Mouse (Mus musculus) megakaryocyte, embryonic 14.5 days (primary cell): ENCODE measurements around the gene Hoxa2. TPM values are rescaled to one million over a fixed set of nuclear protein-coding genes. Genes with fewer than 3 reads are reported as not detected.

ENCODE experiments used
- H3K27me3 ChIP-seq: replicated peaks from 2 replicates; pipeline ENCODE3; 2012; ENCODE audit warnings: inconsistent platforms
- H3K36me3 ChIP-seq: replicated peaks from 2 replicates; pipeline ENCODE3; 2012; ENCODE audit warnings: low read length, inconsistent platforms, mixed read lengths
- H3K4me1 ChIP-seq: 2 replicates; pipeline ENCODE4 v1.6.1; 2012; ENCODE audit warnings: inconsistent platforms
- H3K4me3 ChIP-seq: replicated peaks from 2 replicates; pipeline ENCODE3; 2012; ENCODE audit warnings: moderate library complexity, mild to moderate bottlenecking, inconsistent platforms
- H3K9me3 ChIP-seq: 2 replicates; pipeline ENCODE4 v1.6.1; 2012; ENCODE audit warnings: inconsistent platforms
- FLI1 ChIP-seq: IDR thresholded peaks from 2 replicates; pipeline ENCODE4 v1.6.1; 2012; ENCODE audit warnings: low read length, inconsistent platforms, mixed read lengths
- GATA1 ChIP-seq: IDR thresholded peaks from 3 replicates; pipeline ENCODE4 v1.6.1; 2012; ENCODE audit warnings: mixed read lengths, low read length, inconsistent platforms, borderline replicate concordance
- polyA plus RNA-seq: library from polyadenylated mRNA; stranded (reverse); fragments of >175 nt; gene quantifications from 2 replicates; pipeline ENCODE4 v1.2.3, GENCODE M21; 2012; ENCODE audit warnings: low replicate concordance; ENCODE audit not compliant: insufficient read depth

The Hoxa2 gene
- polyA plus RNA-seq, 1 experiment = not detected

- TF ChIP-seq FLI1 = no peak
- TF ChIP-seq GATA1 = no peak
- 0 out of 2 replicates have a peak, but pooled peaks cover 5% of the 10 kb centered on the region for H3K9me3 ChIP-seq
- H3K4me1 ChIP-seq = peaks cover 7% of the 10 kb centered on the region
- no peak overlapping the region for H3K4me3 ChIP-seq
- H3K27me3 ChIP-seq = peaks cover 50% of the 10 kb centered on the region
- no peaks in the 10 kb centered on the region for H3K36me3 ChIP-seq
Observed at GRCm38 (mm10) chr6:52190410-52190809, 25.8 kb upstream of the Hoxa2 start.

- TF ChIP-seq GATA1 (no peak), FLI1 (no peak)
- Histone ChIP-seq H3K4me1 (peaks cover 7% of the 10 kb centered on the region), H3K9me3 (0 out of 2 replicates have a peak, but pooled peaks cover 5% of the 10 kb centered on the region), H3K4me3 (no peak overlapping the region), H3K27me3 (peaks cover 49% of the 10 kb centered on the region), H3K36me3 (no peaks in the 10 kb centered on the region)
Observed at GRCm38 (mm10) chr6:52189909-52190308, 25.3 kb upstream of the Hoxa2 start.

- Histone ChIP-seq H3K9me3 (0 out of 2 replicates have a peak, but pooled peaks cover 5% of the 10 kb centered on the region), H3K4me1 (peaks cover 7% of the 10 kb centered on the region), H3K4me3 (no peak overlapping the region), H3K27me3 (peaks cover 48% of the 10 kb centered on the region), H3K36me3 (no peaks in the 10 kb centered on the region)
- no peak for TF ChIP-seq FLI1
- no peak for TF ChIP-seq GATA1
Observed at GRCm38 (mm10) chr6:52189172-52189591, 24.6 kb upstream of the Hoxa2 start.

DNA sequence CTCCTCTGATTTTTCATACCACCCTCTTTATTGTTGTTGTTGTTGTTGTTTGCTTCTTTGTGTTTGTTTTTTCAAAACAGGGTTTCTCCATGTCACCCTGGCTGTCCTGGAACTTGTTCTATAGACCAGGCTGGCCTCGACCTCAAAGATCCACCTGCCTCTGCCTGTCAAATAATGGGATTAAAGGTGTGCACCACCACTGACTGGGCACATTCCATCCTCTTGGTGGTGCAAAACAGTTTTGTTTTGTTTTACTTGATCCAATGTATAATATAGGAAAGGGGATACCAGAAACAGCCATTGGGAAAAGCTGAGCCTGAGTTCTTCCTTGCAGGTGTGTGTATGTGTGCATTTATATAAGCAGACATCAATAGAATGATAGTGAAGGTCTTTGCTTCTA is 21.9 kb upstream of the Hoxa2 start:
- peaks cover 46% of the 10 kb centered on the region for H3K27me3 ChIP-seq
- no peaks in the 10 kb centered on the region for H3K36me3 ChIP-seq
- no peaks in the 10 kb centered on the region for H3K4me1 ChIP-seq
- TF ChIP-seq FLI1 = no peak
- no peak for TF ChIP-seq GATA1
- no peak overlapping the region for H3K4me3 ChIP-seq
- 0 out of 2 replicates have a peak, but pooled peaks cover 5% of the 10 kb centered on the region for H3K9me3 ChIP-seq

DNA sequence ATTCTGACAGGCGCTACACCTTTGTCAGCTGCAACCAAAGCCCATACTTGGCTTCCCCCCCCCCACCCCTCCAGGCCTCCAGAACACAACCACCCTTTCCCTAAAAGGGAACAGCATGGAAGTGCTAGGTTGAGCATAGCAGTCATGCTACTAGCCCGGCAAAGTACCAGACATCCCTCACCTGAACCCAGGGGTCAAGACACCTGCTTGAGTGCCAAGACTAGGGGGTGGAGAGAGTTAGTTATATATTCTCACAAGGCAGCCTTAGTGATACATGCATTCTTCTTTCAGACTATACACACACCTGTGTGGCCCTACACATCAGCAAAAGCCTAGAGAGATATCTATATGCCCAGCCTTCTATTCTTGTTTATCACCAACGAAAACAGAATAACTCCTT is 21.2 kb upstream of the Hoxa2 start:
- no peaks in the 10 kb centered on the region for H3K36me3 ChIP-seq
- H3K4me3 ChIP-seq = no peak overlapping the region
- H3K9me3 ChIP-seq = 0 out of 2 replicates have a peak, but pooled peaks cover 5% of the 10 kb centered on the region
- no peaks in the 10 kb centered on the region for H3K4me1 ChIP-seq
- TF ChIP-seq FLI1 = no peak
- no peak for TF ChIP-seq GATA1
- H3K27me3 ChIP-seq = peaks cover 47% of the 10 kb centered on the region

GRCm38 (mm10) chr6:52185222-52185621 is 20.6 kb upstream of the Hoxa2 start:
- Histone ChIP-seq H3K4me1 (no peaks in the 10 kb centered on the region), H3K4me3 (no peak overlapping the region), H3K9me3 (0 out of 2 replicates have a peak, but pooled peaks cover under 1% of the 10 kb centered on the region), H3K27me3 (peaks cover 44% of the 10 kb centered on the region), H3K36me3 (no peaks in the 10 kb centered on the region)
- no peak for TF ChIP-seq FLI1
- no peak for TF ChIP-seq GATA1

DNA sequence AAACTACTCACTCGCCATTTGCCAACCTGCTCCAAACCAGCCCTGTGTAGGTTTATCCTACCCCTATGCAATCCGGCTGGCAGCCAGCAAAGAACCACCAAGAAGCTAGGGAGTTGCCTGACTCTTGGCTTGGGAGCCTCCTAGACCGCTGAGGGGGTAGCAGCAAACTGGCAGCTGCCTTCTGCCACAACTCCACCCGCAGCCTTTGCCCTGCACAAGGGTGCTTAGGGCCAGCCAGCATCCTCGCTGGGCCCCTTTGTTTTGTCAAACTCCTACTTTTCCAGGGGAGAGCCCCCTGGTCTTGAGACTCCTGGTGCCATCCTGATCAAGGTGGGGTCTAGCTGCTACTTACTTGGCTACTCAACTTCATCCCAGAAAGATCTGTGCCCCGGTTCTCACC is 20.0 kb upstream of the Hoxa2 start:
- TF ChIP-seq FLI1 (no peak), GATA1 (no peak)
- peaks cover 43% of the 10 kb centered on the region for H3K27me3 ChIP-seq
- no peaks in the 10 kb centered on the region for H3K4me1 ChIP-seq
- no peak overlapping the region for H3K4me3 ChIP-seq
- no peaks in the 10 kb centered on the region for H3K36me3 ChIP-seq
- no peaks in the 10 kb centered on the region for H3K9me3 ChIP-seq

GRCm38 (mm10) chr6:52183311-52184080 is 18.9 kb upstream of the Hoxa2 start:
- no peak overlapping the region for H3K4me3 ChIP-seq
- no peaks in the 10 kb centered on the region for H3K36me3 ChIP-seq
- H3K9me3 ChIP-seq = no peaks in the 10 kb centered on the region
- H3K27me3 ChIP-seq = peaks cover 48% of the 10 kb centered on the region
- TF ChIP-seq GATA1 (no peak), FLI1 (no peak)
- no peaks in the 10 kb centered on the region for H3K4me1 ChIP-seq

- Histone ChIP-seq H3K9me3 (0 out of 2 replicates have a peak, but pooled peaks cover 2% of the 10 kb centered on the region), H3K4me3 (no peak overlapping the region), H3K4me1 (no peaks in the 10 kb centered on the region), H3K27me3 (peaks cover 49% of the 10 kb centered on the region), H3K36me3 (no peaks in the 10 kb centered on the region)
- TF ChIP-seq FLI1 (no peak), GATA1 (no peak)
Observed at GRCm38 (mm10) chr6:52182793-52183192, 18.2 kb upstream of the Hoxa2 start.

DNA sequence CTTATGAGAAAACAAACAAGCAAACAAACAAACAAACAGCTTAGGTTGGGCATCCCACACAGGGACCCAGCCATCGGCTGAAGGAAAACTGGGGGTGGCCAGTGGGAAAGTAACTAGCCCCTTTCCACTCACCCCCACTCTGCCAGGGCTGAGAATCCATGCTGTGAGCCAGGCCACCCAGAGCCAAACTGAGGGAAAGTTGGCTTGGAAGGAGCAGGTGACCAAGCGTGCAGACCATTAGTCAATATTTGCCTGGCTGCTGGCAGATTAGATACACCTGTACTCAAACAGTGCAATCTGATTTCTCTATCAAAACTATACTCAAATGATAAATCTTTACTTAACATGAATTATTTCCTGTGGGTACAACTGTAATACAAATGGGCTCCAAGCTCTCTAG is 17.4 kb upstream of the Hoxa2 start:
- peaks cover 55% of the 10 kb centered on the region for H3K27me3 ChIP-seq
- no peak overlapping the region for H3K4me3 ChIP-seq
- TF ChIP-seq FLI1 (no peak), GATA1 (no peak)
- peaks cover 7% of the 10 kb centered on the region; the same call in 1 of the 2 replicates for H3K9me3 ChIP-seq
- no peaks in the 10 kb centered on the region for H3K36me3 ChIP-seq
- H3K4me1 ChIP-seq = no peaks in the 10 kb centered on the region
